Mouse (Mus musculus): ENCODE measurements around the gene Tmcc2. TPM values are rescaled to one million over a fixed set of nuclear protein-coding genes. Genes with fewer than 3 reads are reported as not detected.

Gene Tmcc2
- polyA plus RNA-seq, 1 experiment from 2014 or later, result 16.7 TPM

GRCm38 (mm10) chr1:132417319-132418251 is 26.5 kb upstream of the Tmcc2 start, which contains the start of gene Dstyk:
Dstyk (plus strand) TSS chr1:132417555.
- peak; percentile 98 for ATAC-seq
- WGBS, result under 1% methylated on average over 82 of the region's 85 CpGs

GRCm38 (mm10) chr1:132416943-132417290 is 25.8 kb upstream of the Tmcc2 start:
- H3K9me3 ChIP-seq (replicated peaks), result no peaks in the 10 kb centered on the region
- H3K9ac ChIP-seq, result peak overlapping the region; percentile 85
- H3K27ac ChIP-seq, result peak overlapping the region; percentile 88
- H3K36me3 ChIP-seq (ENCODE audit: poor library complexity, severe bottlenecking), result no peaks in the 10 kb centered on the region
- H3K27me3 ChIP-seq, result no peaks in the 10 kb centered on the region
- peaks cover 32% of the 10 kb centered on the region for H3K4me1 ChIP-seq
- 16% methylated on average over 6 of the region's 6 CpGs for WGBS
- ATAC-seq, result no peak
- peak overlapping the region; percentile 73 for H3K4me3 ChIP-seq
- peak overlapping the region; percentile 80 for H3K4me2 ChIP-seq

More at GRCm38 (mm10) chr1:132417319-132418251, 26.5 kb upstream of the Tmcc2 start, which contains the start of gene Dstyk:
- peaks cover 32% of the 10 kb centered on the region for H3K4me1 ChIP-seq
- H3K4me3 ChIP-seq, result peak within 1 kb of the TSS; percentile 73
- H3K27me3 ChIP-seq, result no peaks in the 10 kb centered on the region
- peak within 1 kb of the TSS; percentile 88 for H3K27ac ChIP-seq
- H3K9me3 ChIP-seq (replicated peaks), result no peaks in the 10 kb centered on the region
- H3K4me2 ChIP-seq, result peak within 1 kb of the TSS; percentile 80
- H3K36me3 ChIP-seq (ENCODE audit: poor library complexity, severe bottlenecking), result no peaks in the 10 kb centered on the region
- peak within 1 kb of the TSS; percentile 85 for H3K9ac ChIP-seq

GRCm38 (mm10) chr1:132416244-132416942 is 25.3 kb upstream of the Tmcc2 start:
- ATAC-seq, result no peak
- WGBS, result 78% methylated on average over 8 of the region's 8 CpGs
- Histone ChIP-seq H3K4me1 (peaks cover 32% of the 10 kb centered on the region), H3K27me3 (no peaks in the 10 kb centered on the region), H3K9me3 (replicated peaks) (no peaks in the 10 kb centered on the region), H3K4me3 (no peak overlapping the region), H3K36me3 (ENCODE audit: poor library complexity, severe bottlenecking) (no peaks in the 10 kb centered on the region), H3K9ac (no peak overlapping the region), H3K27ac (no peak overlapping the region), H3K4me2 (no peak overlapping the region; the same call in 1 of the 2 replicates)

GRCm38 (mm10) chr1:132410657-132411056 is 19.6 kb upstream of the Tmcc2 start:
- Histone ChIP-seq H3K36me3 (ENCODE audit: poor library complexity, severe bottlenecking) (no peaks in the 10 kb centered on the region), H3K27ac (no peak overlapping the region), H3K9ac (no peak overlapping the region), H3K4me2 (no peak overlapping the region), H3K4me3 (no peak overlapping the region), H3K4me1 (no peaks in the 10 kb centered on the region), H3K9me3 (replicated peaks) (no peaks in the 10 kb centered on the region), H3K27me3 (no peaks in the 10 kb centered on the region)
- ATAC-seq, result no peak
- WGBS, result 93% methylated on average over 3 of the region's 3 CpGs

- 94% methylated on average over 1 of the region's 1 CpGs for WGBS
- H3K27ac ChIP-seq, result no peak overlapping the region
- no peak overlapping the region for H3K4me3 ChIP-seq
- no peak overlapping the region for H3K4me2 ChIP-seq
- H3K27me3 ChIP-seq, result no peaks in the 10 kb centered on the region; the same call in 1 of the 2 replicates
- H3K9ac ChIP-seq, result no peak overlapping the region
- no peak for ATAC-seq
- no peaks in the 10 kb centered on the region for H3K36me3 ChIP-seq (ENCODE audit: poor library complexity, severe bottlenecking)
- no peaks in the 10 kb centered on the region for H3K4me1 ChIP-seq
- no peaks in the 10 kb centered on the region for H3K9me3 ChIP-seq (replicated peaks)
These were observed 10.8 kb upstream of the Tmcc2 start for GRCm38 (mm10) chr1:132401843-132402242.

GRCm38 (mm10) chr1:132400538-132400937 is 9.5 kb upstream of the Tmcc2 start:
- Histone ChIP-seq H3K4me3 (no peak overlapping the region), H3K4me2 (no peak overlapping the region), H3K36me3 (ENCODE audit: poor library complexity, severe bottlenecking) (no peaks in the 10 kb centered on the region), H3K27me3 (no peaks in the 10 kb centered on the region; the same call in 1 of the 2 replicates), H3K9me3 (replicated peaks) (no peaks in the 10 kb centered on the region), H3K27ac (no peak overlapping the region), H3K9ac (no peak overlapping the region), H3K4me1 (no peaks in the 10 kb centered on the region)
- no peak for ATAC-seq
- WGBS, result 67% methylated on average over 1 of the region's 1 CpGs

GRCm38 (mm10) chr1:132396705-132397104 is 5.6 kb upstream of the Tmcc2 start:
- H3K27me3 ChIP-seq, result no peaks in the 10 kb centered on the region
- no peaks in the 10 kb centered on the region for H3K9me3 ChIP-seq (replicated peaks)
- H3K4me2 ChIP-seq, result no peak overlapping the region
- no peaks in the 10 kb centered on the region for H3K36me3 ChIP-seq (ENCODE audit: poor library complexity, severe bottlenecking)
- no peak overlapping the region for H3K9ac ChIP-seq
- peaks cover 15% of the 10 kb centered on the region for H3K4me1 ChIP-seq
- WGBS, result 79% methylated on average over 2 of the region's 2 CpGs
- no peak for ATAC-seq
- H3K4me3 ChIP-seq, result no peak overlapping the region
- no peak overlapping the region for H3K27ac ChIP-seq

GRCm38 (mm10) chr1:132392872-132393271 is 1.8 kb upstream of the Tmcc2 start:
- H3K9ac ChIP-seq, result no peak overlapping the region
- H3K36me3 ChIP-seq (ENCODE audit: poor library complexity, severe bottlenecking), result no peaks in the 10 kb centered on the region
- H3K9me3 ChIP-seq (replicated peaks), result no peaks in the 10 kb centered on the region
- H3K4me3 ChIP-seq, result no peak overlapping the region
- no peak overlapping the region for H3K27ac ChIP-seq
- 62% methylated on average over 5 of the region's 5 CpGs for WGBS
- no peak overlapping the region for H3K4me2 ChIP-seq
- peaks cover 45% of the 10 kb centered on the region for H3K4me1 ChIP-seq
- H3K27me3 ChIP-seq, result no peaks in the 10 kb centered on the region
- ATAC-seq, result no peak

- Histone ChIP-seq H3K36me3 (ENCODE audit: poor library complexity, severe bottlenecking) (no peaks in the 10 kb centered on the region), H3K4me3 (peak overlapping the region; percentile 69), H3K27me3 (no peaks in the 10 kb centered on the region), H3K27ac (peak overlapping the region; percentile 85), H3K4me1 (peaks cover 54% of the 10 kb centered on the region), H3K9ac (peak overlapping the region; percentile 89), H3K4me2 (peak overlapping the region; percentile 87), H3K9me3 (replicated peaks) (no peaks in the 10 kb centered on the region)
- ATAC-seq, result peak; percentile 95
- WGBS, result 0% methylated on average over 23 of the region's 54 CpGs
These were observed 520 bp upstream of the Tmcc2 start for GRCm38 (mm10) chr1:132391580-132392022.

GRCm38 (mm10) chr1:132389886-132390585 is 1.0 kb downstream of the Tmcc2 start:
- Histone ChIP-seq H3K27me3 (no peaks in the 10 kb centered on the region), H3K27ac (peak overlapping the region; percentile 85), H3K4me1 (peaks cover 69% of the 10 kb centered on the region), H3K9ac (peak overlapping the region; percentile 89), H3K4me3 (peak overlapping the region; percentile 69), H3K36me3 (ENCODE audit: poor library complexity, severe bottlenecking) (no peaks in the 10 kb centered on the region), H3K9me3 (replicated peaks) (no peaks in the 10 kb centered on the region), H3K4me2 (peak overlapping the region; percentile 87)
- ATAC-seq, result 0 out of 2 replicates have a peak, but pooled peaks have one; percentile 22
- WGBS, result 4% methylated on average over 15 of the region's 15 CpGs

- Histone ChIP-seq H3K36me3 (ENCODE audit: poor library complexity, severe bottlenecking) (0 out of 2 replicates have a peak, but pooled peaks cover under 1% of the 10 kb centered on the region), H3K27ac (no peak overlapping the region), H3K27me3 (no peaks in the 10 kb centered on the region), H3K9me3 (replicated peaks) (no peaks in the 10 kb centered on the region), H3K4me2 (peak overlapping the region; percentile 87), H3K4me3 (peak overlapping the region; percentile 69), H3K9ac (peak overlapping the region; percentile 89), H3K4me1 (peaks cover 78% of the 10 kb centered on the region)
- no peak for ATAC-seq
- 55% methylated on average over 8 of the region's 8 CpGs for WGBS
These were observed 2.0 kb downstream of the Tmcc2 start for GRCm38 (mm10) chr1:132388813-132389803.
